Mouse (Mus musculus) telencephalon, adult 2 months (tissue): ENCODE results near the gene Kctd15.

Experiments used
- DNase-seq: peaks from one replicate; pipeline ENCODE4 v3.0.0-alpha.2; 2011; ENCODE audit warnings: low read depth, low spot score

The Kctd15 gene

DNA sequence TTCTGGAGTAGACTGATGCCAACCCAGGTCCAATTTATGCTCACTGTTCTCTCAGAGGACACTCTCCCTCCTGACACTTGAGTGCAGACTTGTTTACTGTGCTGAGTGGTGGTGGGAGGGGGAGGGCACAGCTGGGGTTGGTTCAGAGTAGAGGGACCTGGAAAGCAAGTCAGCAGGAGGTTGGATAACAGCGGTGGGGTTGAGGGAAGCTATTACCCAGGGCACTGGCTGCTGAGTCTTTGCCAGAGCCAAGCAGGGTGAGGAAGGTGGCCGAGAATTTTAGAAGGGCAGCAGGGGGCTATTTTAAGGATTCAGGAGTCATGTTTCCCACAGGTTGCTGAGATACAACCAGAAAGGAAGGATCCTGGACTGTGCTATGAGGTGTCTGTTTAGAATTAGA is 36.1 kb downstream of the Kctd15 start:
- DNase-seq: no peak

DNA sequence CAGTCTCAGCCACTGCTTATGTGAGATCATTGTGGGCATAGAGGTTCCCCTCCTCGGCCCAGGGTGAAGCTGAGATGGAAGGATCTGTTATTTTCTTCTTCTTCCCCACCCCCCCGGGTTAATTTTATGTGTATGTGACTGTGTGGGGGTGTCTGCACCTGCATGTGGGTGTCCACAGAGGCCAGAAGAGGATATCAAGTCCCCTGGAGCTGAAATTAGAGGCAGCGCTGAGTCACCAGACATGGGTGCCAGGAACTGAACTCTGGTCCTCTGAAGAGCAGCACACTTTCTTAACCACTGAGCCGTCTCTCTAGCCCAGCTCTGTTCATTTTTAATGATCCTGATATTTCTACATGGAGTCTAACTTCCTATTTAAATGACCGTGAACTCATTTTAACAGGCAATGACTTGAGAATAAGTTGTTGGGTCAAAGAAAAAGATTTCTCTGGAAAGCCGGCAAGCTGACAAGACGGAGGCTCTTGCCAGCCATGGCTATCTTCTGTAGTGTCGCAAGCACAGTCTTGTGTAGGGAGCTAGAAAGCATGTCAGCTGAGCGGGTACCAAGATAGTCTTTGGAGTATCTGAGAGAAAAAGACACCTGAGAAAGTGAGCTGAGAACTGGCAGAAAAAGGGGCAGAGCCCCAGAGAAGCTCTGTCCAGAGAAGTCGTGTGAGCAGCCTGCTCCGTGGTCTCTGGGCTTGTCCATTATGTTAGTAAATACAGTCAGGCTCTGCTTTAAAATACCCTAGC is 38.2 kb downstream of the Kctd15 start:
- DNase-seq: no peak

DNA sequence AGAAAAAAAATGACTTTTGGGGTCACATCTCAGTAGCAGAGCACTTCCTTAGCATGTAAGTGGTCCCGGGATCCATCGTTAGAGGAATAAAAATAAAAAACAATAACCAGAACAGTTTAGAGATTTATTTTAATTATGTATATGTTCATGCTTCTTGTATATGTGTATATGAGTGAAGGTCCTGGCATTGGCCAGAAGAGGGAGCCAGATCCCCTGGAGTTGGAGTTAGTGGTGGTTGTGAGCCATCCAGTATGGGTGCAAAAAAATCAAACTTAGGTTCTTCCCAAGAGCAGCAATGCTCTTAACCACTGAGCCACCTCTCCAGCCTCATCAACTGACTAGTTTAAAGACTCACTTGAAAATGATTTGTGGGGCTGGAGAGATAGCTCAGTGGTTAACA is 40.3 kb downstream of the Kctd15 start:
- no peak for DNase-seq

DNA sequence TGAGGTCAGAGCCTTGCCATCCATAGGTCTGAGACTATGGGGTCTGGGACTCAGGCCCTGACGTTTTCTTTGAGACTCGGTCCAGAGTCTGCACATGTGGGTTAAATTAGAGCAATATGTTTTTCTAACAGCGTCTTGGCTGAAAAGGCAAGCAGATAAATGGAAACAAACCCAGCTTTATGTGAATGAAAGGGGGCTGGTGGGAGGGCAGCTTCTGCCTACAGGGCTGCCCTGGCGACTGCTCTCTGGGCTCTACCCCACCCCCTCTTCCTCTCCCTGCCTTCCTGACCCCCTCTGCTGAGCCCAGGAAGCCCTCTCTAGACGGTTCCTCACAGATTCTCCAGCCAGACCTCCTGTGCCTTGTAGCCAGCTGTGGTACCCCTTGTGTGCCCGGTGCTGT is 46.1 kb downstream of the Kctd15 start:
- DNase-seq: no peak

DNA sequence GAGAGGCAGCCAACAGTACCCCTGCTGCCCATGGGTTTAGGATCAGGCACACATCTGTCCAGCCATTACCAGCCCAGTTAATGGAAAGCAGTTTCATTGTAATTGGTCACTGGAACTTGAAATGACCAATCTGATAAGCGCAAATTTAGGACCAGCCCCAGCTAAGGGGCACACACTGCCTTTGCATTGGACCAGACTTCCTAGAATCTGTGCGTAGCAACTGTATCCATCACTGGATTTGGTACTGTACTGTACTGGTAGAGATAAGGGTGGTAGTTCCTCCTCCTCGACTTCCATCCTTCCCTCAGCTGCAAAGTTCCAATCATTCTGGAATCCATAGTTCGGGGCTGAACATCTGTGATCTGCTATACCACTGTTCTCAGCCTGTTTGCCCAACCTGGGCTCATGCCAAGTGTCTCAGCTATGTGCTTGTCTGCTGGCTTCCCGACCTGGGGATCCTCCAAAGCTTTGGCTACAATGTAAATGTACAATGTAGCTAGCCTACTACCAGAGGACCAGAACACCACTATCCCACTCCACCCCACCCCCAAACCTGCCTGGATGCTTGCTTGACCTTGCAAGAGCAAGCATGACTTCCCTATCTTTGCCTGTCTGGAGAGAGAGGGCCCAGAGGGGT is 49.1 kb downstream of the Kctd15 start:
- no peak for DNase-seq

DNA sequence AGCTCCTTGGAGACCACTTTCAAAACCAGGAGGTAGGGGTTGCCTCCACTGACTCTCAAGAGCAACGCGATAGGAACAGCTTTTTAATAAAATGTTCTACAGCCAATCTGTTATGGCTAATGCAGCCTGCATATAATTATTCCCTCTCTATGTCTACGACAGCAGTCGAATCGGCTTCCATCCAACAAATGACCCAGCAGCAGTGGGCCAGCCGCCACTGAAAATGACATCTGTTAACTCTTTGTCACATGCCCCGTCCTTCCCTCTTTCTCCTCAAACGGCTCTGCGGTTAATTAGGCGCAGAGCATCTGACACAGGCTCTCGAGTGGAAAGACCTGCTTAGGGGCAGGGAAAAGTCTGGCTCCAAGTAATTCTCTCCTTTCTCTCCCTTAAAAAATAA is 49.8 kb downstream of the Kctd15 start:
- DNase-seq: no peak

DNA sequence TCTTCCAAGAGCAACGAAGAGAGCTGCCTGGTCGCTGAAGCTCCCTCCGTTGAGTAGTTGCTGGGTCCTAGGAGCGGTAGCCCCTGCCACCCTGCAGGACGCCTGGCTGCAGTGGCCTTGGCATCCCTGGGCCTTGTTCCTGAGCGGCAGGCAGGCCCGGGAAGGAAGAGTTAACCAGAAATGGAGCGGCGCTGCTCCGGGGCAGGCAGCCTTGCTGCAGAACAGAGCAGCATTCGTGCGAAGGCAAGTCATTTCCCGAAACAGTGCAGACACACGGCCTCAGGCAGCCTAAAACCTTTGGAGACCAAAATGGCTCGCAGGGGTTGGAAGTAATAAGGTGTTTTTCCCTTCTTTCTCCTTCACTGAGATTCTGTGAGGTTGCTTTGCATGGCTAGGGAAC is 50.5 kb downstream of the Kctd15 start:
- DNase-seq: no peak

DNA sequence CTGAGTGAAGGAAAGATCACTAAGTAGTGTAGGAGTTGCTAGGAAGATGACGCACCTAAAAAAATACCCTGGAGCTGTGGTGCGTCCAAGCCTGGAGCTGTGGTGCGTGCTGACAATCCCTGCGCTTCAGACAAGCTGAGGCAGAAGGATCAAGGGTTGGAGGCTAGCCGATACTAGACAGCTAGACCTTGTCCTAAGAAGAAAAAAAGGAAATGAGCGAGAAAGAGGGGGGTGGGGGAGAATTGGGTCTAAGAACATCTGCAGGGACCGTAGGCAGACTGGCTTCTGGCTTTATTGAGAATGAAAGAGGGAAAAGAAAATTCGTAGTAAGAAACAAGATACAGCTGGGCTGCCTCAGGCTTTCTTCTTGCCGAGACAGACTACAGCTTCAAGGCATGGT is 58.0 kb downstream of the Kctd15 start:
- DNase-seq: no peak

DNA sequence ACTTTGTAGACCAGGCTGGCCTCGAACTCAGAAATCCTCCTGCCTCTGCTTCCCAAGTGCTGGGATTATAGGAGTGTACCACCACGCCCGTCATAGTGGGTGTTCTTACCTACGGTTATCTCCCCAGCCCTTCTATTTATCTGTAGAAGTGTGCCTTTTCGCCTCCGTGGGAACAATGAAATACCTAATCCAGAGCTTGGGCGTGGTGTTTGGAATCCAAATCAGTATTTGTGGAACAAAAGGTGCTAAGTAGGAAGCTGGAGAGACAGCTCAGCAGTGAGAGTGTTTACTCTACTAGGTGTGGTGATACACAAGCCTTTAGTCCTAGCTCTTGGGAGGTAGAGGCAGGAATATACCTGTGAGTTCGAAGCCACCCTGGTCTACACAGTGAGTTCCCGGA is 58.5 kb downstream of the Kctd15 start:
- no peak for DNase-seq

DNA sequence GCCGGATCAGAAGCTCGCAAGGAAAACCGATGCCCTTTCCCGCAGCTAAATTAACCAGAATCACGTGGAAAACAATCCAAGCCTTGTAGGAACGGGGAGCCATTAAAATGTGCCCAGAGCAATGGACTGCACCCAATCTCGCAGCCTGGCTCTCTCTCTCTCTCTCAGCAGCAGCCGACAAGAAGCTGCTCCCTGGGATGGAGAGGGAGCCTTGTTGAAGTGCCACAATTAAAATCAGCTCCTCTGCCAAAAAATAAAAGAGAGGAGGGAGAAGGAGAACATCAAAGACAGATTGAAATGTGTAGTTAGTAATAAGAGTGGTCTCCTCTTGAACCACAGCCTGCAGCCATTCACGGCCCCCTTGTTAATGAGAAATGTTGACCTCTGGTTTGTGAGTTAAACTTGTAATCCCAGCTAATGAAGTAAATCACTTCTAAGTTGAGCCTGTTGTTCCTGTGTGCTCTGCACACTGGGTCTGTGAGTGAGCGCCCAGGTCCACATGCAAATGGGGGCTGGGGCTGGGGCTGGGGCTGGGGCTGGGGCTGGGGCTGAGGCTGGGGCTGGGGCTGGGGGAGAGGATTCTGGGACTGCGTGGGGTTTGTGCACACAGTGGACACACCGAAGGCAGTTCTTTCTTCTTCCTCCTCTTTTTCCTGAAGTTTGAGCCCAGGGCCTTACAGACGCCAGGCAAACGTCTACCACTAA is 59.8 kb downstream of the Kctd15 start:
- no peak for DNase-seq

DNA sequence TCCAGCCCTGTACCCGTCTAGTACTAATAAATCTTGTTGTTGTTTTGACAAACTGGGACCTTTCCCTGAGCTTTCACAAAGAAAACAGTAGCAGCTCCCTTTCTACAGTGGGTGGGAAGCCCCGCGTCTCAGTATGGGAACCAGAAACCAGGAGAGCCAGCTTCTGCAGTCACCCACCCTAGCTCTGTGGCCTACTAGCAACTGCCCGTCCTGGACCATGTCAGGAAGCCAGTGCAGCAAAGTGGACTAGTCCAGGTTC is 61.3 kb downstream of the Kctd15 start:
- DNase-seq: no peak

DNA sequence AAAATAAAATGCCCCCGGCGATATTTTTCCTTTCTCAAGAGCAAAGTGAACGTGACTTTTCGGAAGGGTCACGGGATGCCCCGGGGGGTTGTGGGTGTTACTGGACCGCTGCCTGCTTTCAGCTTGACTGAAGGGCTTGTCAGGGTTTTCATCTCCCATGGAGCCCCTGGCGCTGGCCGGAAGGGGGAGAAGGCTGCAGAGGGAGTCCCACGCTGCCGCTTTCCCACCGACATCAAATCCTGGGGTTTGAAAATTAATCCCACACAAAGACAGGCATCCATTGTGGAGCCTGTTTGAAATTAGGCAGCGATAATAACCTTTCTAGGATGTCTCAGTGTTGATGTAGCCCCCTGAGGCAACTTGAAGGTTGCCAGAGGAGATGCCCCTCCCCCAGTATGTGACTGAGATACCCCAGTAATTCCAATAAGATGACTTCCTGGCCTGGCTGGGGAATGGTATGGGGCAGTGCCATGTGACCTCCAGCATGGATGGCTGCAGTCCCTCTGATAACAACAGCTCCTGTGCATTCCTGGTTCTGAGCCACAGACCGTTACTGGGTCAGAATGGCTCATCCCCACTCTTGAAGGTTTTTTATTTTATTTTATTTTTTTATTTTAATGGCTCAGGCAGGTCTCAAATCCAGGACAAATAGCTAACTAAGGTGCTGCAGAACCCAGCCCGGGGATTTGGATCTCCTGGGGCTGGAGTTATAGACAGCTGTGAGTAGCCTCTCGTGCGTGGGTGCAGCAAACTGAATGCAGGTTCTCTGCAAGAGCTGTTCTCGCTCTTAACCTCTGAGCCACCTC is 61.8 kb downstream of the Kctd15 start:
- no peak for DNase-seq

DNA sequence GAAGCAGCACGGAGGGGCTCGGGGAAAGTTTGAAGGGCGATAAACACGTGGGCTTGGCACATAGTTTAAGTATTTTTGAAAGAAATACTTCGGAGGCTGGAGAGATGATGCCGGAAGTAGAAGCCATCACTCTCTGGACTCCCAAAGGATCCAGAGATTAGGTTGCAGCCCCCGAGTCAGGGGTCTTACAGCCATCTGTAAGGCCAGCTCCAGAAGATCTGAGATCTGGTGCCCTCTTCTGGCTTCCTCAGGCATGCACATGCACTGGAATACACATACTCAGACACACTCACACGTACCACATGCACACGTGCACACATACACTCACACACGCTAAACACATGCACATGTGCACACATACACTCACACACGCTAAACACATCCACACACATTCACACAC is 65.8 kb downstream of the Kctd15 start:
- no peak for DNase-seq
